Mouse (Mus musculus) megakaryocyte, embryonic 14.5 days (primary cell): ENCODE data around the gene Olfr545. TPM values are rescaled to one million over a fixed set of nuclear protein-coding genes. Genes with fewer than 3 reads are reported as not detected.
"Not testable (repeated sequence)": the region's sequence is repeated elsewhere in the genome, so short reads cannot be mapped to it uniquely, and the experiment has no call there.

Source experiments
- H3K27me3 ChIP-seq: replicated peaks from 2 replicates; pipeline ENCODE3; 2012; ENCODE audit warnings: inconsistent platforms
- H3K36me3 ChIP-seq: replicated peaks from 2 replicates; pipeline ENCODE3; 2012; ENCODE audit warnings: low read length, inconsistent platforms, mixed read lengths
- H3K4me1 ChIP-seq: 2 replicates; pipeline ENCODE4 v1.6.1; 2012; ENCODE audit warnings: inconsistent platforms
- H3K4me3 ChIP-seq: replicated peaks from 2 replicates; pipeline ENCODE3; 2012; ENCODE audit warnings: moderate library complexity, mild to moderate bottlenecking, inconsistent platforms
- H3K9me3 ChIP-seq: 2 replicates; pipeline ENCODE4 v1.6.1; 2012; ENCODE audit warnings: inconsistent platforms
- FLI1 ChIP-seq: IDR thresholded peaks from 2 replicates; pipeline ENCODE4 v1.6.1; 2012; ENCODE audit warnings: low read length, inconsistent platforms, mixed read lengths
- GATA1 ChIP-seq: IDR thresholded peaks from 3 replicates; pipeline ENCODE4 v1.6.1; 2012; ENCODE audit warnings: mixed read lengths, low read length, inconsistent platforms, borderline replicate concordance
- polyA plus RNA-seq: library from polyadenylated mRNA; stranded (reverse); fragments of >175 nt; gene quantifications from 2 replicates; pipeline ENCODE4 v1.2.3, GENCODE M21; 2012; ENCODE audit warnings: low replicate concordance; ENCODE audit not compliant: insufficient read depth

Olfr545 gene
- polyA plus RNA-seq, 1 experiment: not detected

GRCm38 (mm10) chr7:102509726-102510125, 10.4 kb upstream of the Olfr545 start:
- Histone ChIP-seq H3K36me3 (no peaks in the 10 kb centered on the region), H3K4me3 (no peak overlapping the region), H3K27me3 (peaks cover 28% of the 10 kb centered on the region), H3K9me3 (no peaks in the 10 kb centered on the region), H3K4me1 (peaks cover 27% of the 10 kb centered on the region)
- TF ChIP-seq GATA1: no peak
- no peak for TF ChIP-seq FLI1

GRCm38 (mm10) chr7:102508666-102509065, 9.3 kb upstream of the Olfr545 start:
- H3K27me3 ChIP-seq: peaks cover 31% of the 10 kb centered on the region
- no peaks in the 10 kb centered on the region for H3K36me3 ChIP-seq
- no peak overlapping the region for H3K4me3 ChIP-seq
- H3K9me3 ChIP-seq: no peaks in the 10 kb centered on the region
- TF ChIP-seq GATA1 (no peak), FLI1 (no peak)
- H3K4me1 ChIP-seq: peaks cover 17% of the 10 kb centered on the region

GRCm38 (mm10) chr7:102508066-102508465, 8.7 kb upstream of the Olfr545 start:
- no peak for TF ChIP-seq FLI1
- TF ChIP-seq GATA1: no peak
- Histone ChIP-seq H3K9me3 (no peaks in the 10 kb centered on the region), H3K36me3 (no peaks in the 10 kb centered on the region)

GRCm38 (mm10) chr7:102506848-102507247, 7.5 kb upstream of the Olfr545 start:
- Histone ChIP-seq H3K27me3 (peaks cover 31% of the 10 kb centered on the region), H3K4me1 (peaks cover 8% of the 10 kb centered on the region; the same call in 1 of the 2 replicates), H3K9me3 (no peaks in the 10 kb centered on the region), H3K4me3 (no peak overlapping the region), H3K36me3 (no peaks in the 10 kb centered on the region)
- no peak for TF ChIP-seq FLI1
- TF ChIP-seq GATA1: no peak

More at GRCm38 (mm10) chr7:102508066-102508465, 8.7 kb upstream of the Olfr545 start:
- H3K4me1 ChIP-seq: peaks cover 13% of the 10 kb centered on the region
- peaks cover 31% of the 10 kb centered on the region for H3K27me3 ChIP-seq
- no peak overlapping the region for H3K4me3 ChIP-seq

- Histone ChIP-seq H3K4me3 (no peak overlapping the region), H3K36me3 (no peaks in the 10 kb centered on the region), H3K4me1 (peaks cover 22% of the 10 kb centered on the region), H3K9me3 (no peaks in the 10 kb centered on the region), H3K27me3 (peaks cover 28% of the 10 kb centered on the region)
- TF ChIP-seq FLI1 (no peak), GATA1 (no peak)
Measured at GRCm38 (mm10) chr7:102501986-102502385, 2.6 kb upstream of the Olfr545 start.

- H3K4me3 ChIP-seq, H3K27me3 ChIP-seq, H3K9me3 ChIP-seq, H3K36me3 ChIP-seq: not testable (repeated sequence)
- H3K4me1 ChIP-seq: peaks cover 31% of the 10 kb centered on the region
Measured at GRCm38 (mm10) chr7:102494416-102494815, 5.0 kb downstream of the Olfr545 start.

- TF ChIP-seq FLI1 (no peak), GATA1 (no peak)
Measured at GRCm38 (mm10) chr7:102488161-102488560, 11.2 kb downstream of the Olfr545 start, which contains the start of gene Olfr544. Gene Olfr544 (minus strand): TSS chr7:102488313.

GRCm38 (mm10) chr7:102486105-102486504, 13.3 kb downstream of the Olfr545 start:
- Histone ChIP-seq H3K4me1 (peaks cover 85% of the 10 kb centered on the region), H3K36me3 (peaks cover 11% of the 10 kb centered on the region), H3K9me3 (no peaks in the 10 kb centered on the region), H3K4me3 (peak overlapping the region; percentile 58), H3K27me3 (no peaks in the 10 kb centered on the region)
- TF ChIP-seq FLI1 (no peak), GATA1 (no peak)

More at GRCm38 (mm10) chr7:102488161-102488560, 11.2 kb downstream of the Olfr545 start, which contains the start of gene Olfr544:
- H3K27me3 ChIP-seq: no peaks in the 10 kb centered on the region
- H3K36me3 ChIP-seq: peaks cover 12% of the 10 kb centered on the region
- no peaks in the 10 kb centered on the region for H3K9me3 ChIP-seq
- H3K4me3 ChIP-seq: peak within 1 kb of the TSS; percentile 86
- peaks cover 68% of the 10 kb centered on the region for H3K4me1 ChIP-seq

- Histone ChIP-seq H3K4me3 (peak overlapping the region; percentile 59), H3K4me1 (peaks cover 90% of the 10 kb centered on the region), H3K36me3 (peaks cover 11% of the 10 kb centered on the region)
- not testable (repeated sequence) for H3K27me3 ChIP-seq, H3K9me3 ChIP-seq
Measured at GRCm38 (mm10) chr7:102484766-102485165, 14.6 kb downstream of the Olfr545 start.

GRCm38 (mm10) chr7:102483665-102484064, 15.7 kb downstream of the Olfr545 start:
- no peaks in the 10 kb centered on the region for H3K9me3 ChIP-seq
- peaks cover 91% of the 10 kb centered on the region for H3K4me1 ChIP-seq
- H3K4me3 ChIP-seq: peak overlapping the region; percentile 21
- H3K27me3 ChIP-seq: no peaks in the 10 kb centered on the region
- peaks cover 11% of the 10 kb centered on the region for H3K36me3 ChIP-seq
- TF ChIP-seq GATA1 (no peak), FLI1 (no peak)

GRCm38 (mm10) chr7:102481579-102481978, 17.8 kb downstream of the Olfr545 start, which contains the start of gene Olfr543:
Gene Olfr543 (minus strand): TSS chr7:102481679.
- H3K4me1 ChIP-seq: peaks cover 83% of the 10 kb centered on the region
- no peak for TF ChIP-seq GATA1
- no peak for TF ChIP-seq FLI1
- H3K9me3 ChIP-seq: no peaks in the 10 kb centered on the region

GRCm38 (mm10) chr7:102480821-102481220, 18.6 kb downstream of the Olfr545 start:
- H3K4me1 ChIP-seq: peaks cover 76% of the 10 kb centered on the region
- H3K4me3 ChIP-seq: peak overlapping the region; percentile 5
- TF ChIP-seq FLI1 (no peak), GATA1 (no peak)
- no peaks in the 10 kb centered on the region for H3K27me3 ChIP-seq
- peaks cover 12% of the 10 kb centered on the region for H3K36me3 ChIP-seq
- H3K9me3 ChIP-seq: no peaks in the 10 kb centered on the region

More at GRCm38 (mm10) chr7:102481579-102481978, 17.8 kb downstream of the Olfr545 start, which contains the start of gene Olfr543:
- Histone ChIP-seq H3K36me3 (peaks cover 12% of the 10 kb centered on the region), H3K27me3 (no peaks in the 10 kb centered on the region), H3K4me3 (peak within 1 kb of the TSS; percentile 5)
